Mouse (Mus musculus): ENCODE measurements around the gene Rsph1.

- no peak for TF ChIP-seq CTCF (IDR thresholded peaks at IDR 0.05; ENCODE audit: extremely low read depth, insufficient read depth, low read length)
- no peak for TF ChIP-seq POLR2A (IDR thresholded peaks at IDR 0.05; ENCODE audit: extremely low read depth, insufficient read depth, low read length)
Measured at GRCm38 (mm10) chr17:31265831-31266230, 11.4 kb downstream of the Rsph1 start.

Measured in cortical plate, adult 2 months (tissue).